Mouse (Mus musculus): ENCODE data around the gene Gp6. TPM values are rescaled to one million over a fixed set of nuclear protein-coding genes. Genes with fewer than 3 reads are reported as not detected.

The Gp6 gene
- total RNA-seq, 2 experiments from 2014 or later, result 0.05 TPM; not detected in 1

GRCm38 (mm10) chr7:4373521-4373920, 24.0 kb downstream of the Gp6 start:
- no peak for TF ChIP-seq CTCF (IDR thresholded peaks at IDR 0.05)
- no peak for DNase-seq (ENCODE audit: extremely low spot score in 1 of 2, low spot score in 2 of 2)
- intact Hi-C loops (cut with DNase I), result no loop called here
- Histone ChIP-seq H3K4me3 (no peak overlapping the region), H3K27ac (no peak overlapping the region)

- intact Hi-C loops (cut with DNase I), result no loop called here
- TF ChIP-seq CTCF (IDR thresholded peaks at IDR 0.05), result no peak
Observed at GRCm38 (mm10) chr7:4337509-4337908, 60.0 kb downstream of the Gp6 start, which contains the start of gene Ncr1. Gene Ncr1, plus strand, starts transcription at chr7:4337724.

DNA sequence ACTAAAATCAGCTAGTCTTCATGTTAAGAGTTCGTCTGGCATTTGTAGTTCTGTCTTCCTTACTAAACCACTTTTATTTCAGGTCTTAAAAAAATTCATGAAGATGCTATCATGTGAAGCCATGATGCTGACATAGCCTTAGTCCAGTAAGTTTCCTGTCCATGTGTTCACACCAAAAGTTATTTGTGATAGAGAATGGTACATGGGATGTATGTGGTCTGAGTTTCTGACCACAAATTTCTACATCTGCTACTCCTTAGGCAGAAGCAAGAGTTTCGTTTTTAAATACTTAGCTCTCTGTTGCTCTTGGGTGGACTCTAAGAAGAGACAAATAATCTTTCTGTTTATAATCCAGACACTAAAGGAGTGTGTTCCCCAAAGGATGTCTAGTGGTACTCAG, 74.2 kb downstream of the Gp6 start:
- Histone ChIP-seq H3K4me3 (no peak overlapping the region), H3K27ac (no peak overlapping the region)
- intact Hi-C loops (cut with DNase I), result no loop called here
- no peak for DNase-seq (ENCODE audit: extremely low spot score in 1 of 2, low spot score in 2 of 2)
- no peak for TF ChIP-seq CTCF (IDR thresholded peaks at IDR 0.05)

More at GRCm38 (mm10) chr7:4337509-4337908, 60.0 kb downstream of the Gp6 start, which contains the start of gene Ncr1:
- DNase-seq (ENCODE audit: extremely low spot score in 1 of 2, low spot score in 2 of 2), result no peak
- Histone ChIP-seq H3K4me3 (no peak within 1 kb of the TSS), H3K27ac (no peak within 1 kb of the TSS)

Small RNA genes within 50 kb of the gene (microRNA-seq; reads per million reads assigned to microRNA genes)
- gene Gm24605 (0 reads per million in 2 experiments), gene Gm24752 (0 reads per million in 2 experiments), gene Gm25349 (0 reads per million in 2 experiments)

Other genes with a start within 250 kb of the Gp6 start
- 1 to 10 TPM; 6.2 to 6.9 TPM for gene Leng9, start 247.4 kb downstream of the Gp6 start, total RNA-seq (2021)
- gene Cdc42ep5, start 232.9 kb downstream of the Gp6 start, total RNA-seq (2021), result 1 to 10 TPM; 1.4 to 1.6 TPM
- not detected for gene Lilra5, start 160.0 kb downstream of the Gp6 start, total RNA-seq (2021)
- not detected for gene Ncr1, start 60.0 kb downstream of the Gp6 start, total RNA-seq (2021)
- 10 to 100 TPM; 25.1 to 29.3 TPM for gene Rdh13, start 47.9 kb upstream of the Gp6 start, total RNA-seq (2021)
- 1 to 10 TPM; 5.3 to 5.4 TPM for gene Eps8l1, start 62.9 kb upstream of the Gp6 start, total RNA-seq (2021)
- 100 to 1,000 TPM; 173 to 177 TPM for gene Ppp1r12c, start 103.9 kb upstream of the Gp6 start, total RNA-seq (2021)
- 1 to 10 TPM; 7.4 to 9.2 TPM for gene Tnnt1, start 118.6 kb upstream of the Gp6 start, total RNA-seq (2021)
- gene Tnni3, start 126.5 kb upstream of the Gp6 start, total RNA-seq (2021), result under 1 TPM; 0.84 to 0.96 TPM
- gene Dnaaf3, start 134.7 kb upstream of the Gp6 start, total RNA-seq (2021), result under 1 TPM; 0.20 to 0.49 TPM
- 100 to 1,000 TPM; 270 to 272 TPM for gene Syt5, start 149.8 kb upstream of the Gp6 start, total RNA-seq (2021)
- gene Ptprh, start 206.3 kb upstream of the Gp6 start, total RNA-seq (2021), result under 1 TPM; 0.35 to 0.43 TPM
- gene Tmem86b, start 233.7 kb upstream of the Gp6 start, total RNA-seq (2021), result 10 to 100 TPM; 15.4 to 20.8 TPM

Measured in left cerebral cortex, adult 2 months (tissue).